21 mouse cellular contexts compared by ENCODE assay signal in genomic region chrX:164258662-164259061, GRCm38 (mm10). TPM values are rescaled to one million over a fixed set of nuclear protein-coding genes. Genes with fewer than 3 reads are reported as not detected.
DNase-seq lines count a peak whose midpoint lies in the region; ATAC-seq and TF ChIP-seq lines count a peak whose summit lies in the region.
"Had no signal": no experiment of that assay in that cellular context is flagged by ENCODE, and none has a peak within 500 bp of the region (broad histone marks: within the 10 kb centered on the region; RNA-seq: fewer than 3 reads in every experiment).

No protein-coding gene starts in this region.

- no peaks in the 10 kb centered on the region for H3K9me3 ChIP-seq in heart, embryonic 12.5 days (replicated peaks)
- H3K9me3 ChIP-seq in limb, embryonic 10.5 days (replicated peaks) = no peaks in the 10 kb centered on the region
- H3K9me3 ChIP-seq: embryonic facial prominence, embryonic 10.5 days; forebrain, embryonic 13.5 days; hindbrain, embryonic 15.5 days; liver, embryonic 12.5 days; neural tube, embryonic 13.5 days had no signal

- ATAC-seq in heart, embryonic 12.5 days (ENCODE audit: insufficient number of reproducible peaks, low FRiP score) = no peak
- ATAC-seq: activated CD4-positive, CD25-positive, alpha-beta regulatory T cell, adult 4 months; forebrain, embryonic 13.5 days; intestine, embryonic 16.5 days; liver, embryonic 12.5 days; Patski had no signal

- no peak overlapping the region for H3K9ac ChIP-seq in heart, embryonic 12.5 days
- H3K9ac ChIP-seq: forebrain, embryonic 13.5 days; hindbrain, embryonic 15.5 days; liver, embryonic 12.5 days; neural tube, embryonic 13.5 days had no signal

- H3K4me1 ChIP-seq in heart, embryonic 12.5 days (replicated peaks) = no peaks in the 10 kb centered on the region
- H3K4me1 ChIP-seq in spleen, adult 2 months (ENCODE audit: control insufficient read depth, insufficient read depth, insufficient read length) = no peaks in the 10 kb centered on the region; the same call in none of the 2 replicates
- no peaks in the 10 kb centered on the region for H3K4me1 ChIP-seq in limb, embryonic 10.5 days
- H3K4me1 ChIP-seq: embryonic facial prominence, embryonic 10.5 days; forebrain, embryonic 13.5 days; hindbrain, embryonic 15.5 days; liver, embryonic 12.5 days; neural tube, embryonic 13.5 days had no signal

- no peak for TF ChIP-seq CTCF in spleen, adult 2 months (IDR thresholded peaks at IDR 0.05; ENCODE audit: extremely low read depth, insufficient read depth, insufficient read length, insufficient replicate concordance)

- no peak for DNase-seq in heart, postnatal 10 days
- peak in 1 of 2 experiments; percentile 6 for DNase-seq in spleen, adult 2 months (ENCODE audit: low read depth in 1 of 2, low spot score in 2 of 2)
- DNase-seq in spleen, postnatal 10 days (ENCODE audit: low spot score in 2 of 2) = no peak
- no peak for DNase-seq in limb, embryonic 10.5 days (ENCODE audit: low spot score)
- no peak for DNase-seq in adrenal gland, adult 2 months
- DNase-seq in gastrocnemius, postnatal 14 days = no peak
- no peak for DNase-seq in kidney, adult 8-10 months
- DNase-seq: cerebellum, adult 11 months; cerebellum, postnatal 14 days; layer of hippocampus, postnatal 36 days; right cerebral cortex, postnatal 25 days; thymus, adult 18-20 months had no signal

- H3K4me2 ChIP-seq in heart, embryonic 12.5 days = 0 out of 2 replicates have a peak overlapping the region, but pooled peaks have one; percentile 50
- H3K4me2 ChIP-seq: forebrain, embryonic 13.5 days; hindbrain, embryonic 15.5 days; liver, embryonic 12.5 days; neural tube, embryonic 13.5 days had no signal

- no peak for TF ChIP-seq POLR2A in spleen, adult 2 months (IDR thresholded peaks at IDR 0.05; ENCODE audit: low read depth, low read length)

- WGBS in heart, embryonic 12.5 days = 64% methylated on average over 5 of the region's 5 CpGs
- WGBS in spleen, adult 2 months = 41% methylated on average over 5 of the region's 5 CpGs
- WGBS in limb, embryonic 10.5 days = 84% methylated on average over 5 of the region's 5 CpGs

- intact Hi-C loops in heart, postnatal 10 days (cut with DNase I) = no loop called here
- intact Hi-C loops in gastrocnemius, postnatal 14 days (cut with DNase I; ENCODE audit: low total_unique reads) = no loop called here

- H3K36me3 ChIP-seq in heart, embryonic 12.5 days = no peaks in the 10 kb centered on the region
- H3K36me3 ChIP-seq in spleen, adult 2 months (ENCODE audit: control insufficient read depth, insufficient read depth, low read length) = no peaks in the 10 kb centered on the region
- no peaks in the 10 kb centered on the region for H3K36me3 ChIP-seq in limb, embryonic 10.5 days
- H3K36me3 ChIP-seq: embryonic facial prominence, embryonic 10.5 days; hindbrain, embryonic 15.5 days; liver, embryonic 12.5 days; neural tube, embryonic 13.5 days had no signal

- peak overlapping the region; percentile 54 for H3K27ac ChIP-seq in heart, embryonic 12.5 days (ENCODE audit: poor library complexity, severe bottlenecking)
- peak overlapping the region; percentile 43; the same call in 1 of the 2 replicates for H3K27ac ChIP-seq in spleen, adult 2 months (ENCODE audit: insufficient read depth, low read length)
- H3K27ac ChIP-seq in limb, embryonic 10.5 days = peak overlapping the region; percentile 53; the same call in 1 of the 2 replicates
- H3K27ac ChIP-seq: embryonic facial prominence, embryonic 10.5 days; forebrain, embryonic 13.5 days; hindbrain, embryonic 15.5 days; liver, embryonic 12.5 days; neural tube, embryonic 13.5 days had no signal

- H3K4me3 ChIP-seq in heart, embryonic 12.5 days = no peak overlapping the region
- H3K4me3 ChIP-seq in spleen, adult 2 months (ENCODE audit: extremely low read depth, insufficient read depth, insufficient read length) = no peak overlapping the region
- no peak overlapping the region for H3K4me3 ChIP-seq in limb, embryonic 10.5 days
- H3K4me3 ChIP-seq: embryonic facial prominence, embryonic 10.5 days; forebrain, embryonic 13.5 days; hindbrain, embryonic 15.5 days; liver, embryonic 12.5 days; neural tube, embryonic 13.5 days had no signal

- H3K27me3 ChIP-seq in heart, embryonic 12.5 days (replicated peaks) = no peaks in the 10 kb centered on the region
- no peaks in the 10 kb centered on the region for H3K27me3 ChIP-seq in spleen, adult 2 months (ENCODE audit: control insufficient read depth, insufficient read depth, low read length)
- H3K27me3 ChIP-seq in limb, embryonic 10.5 days (ENCODE audit: low read depth, poor library complexity, severe bottlenecking) = peaks cover 99% of the 10 kb centered on the region
- H3K27me3 ChIP-seq: forebrain, embryonic 13.5 days; hindbrain, embryonic 15.5 days had no signal

RNA-seq across cellular contexts. Expression of gene Bmx, which starts 0.7 kb away (rescaled TPM):
- 8.7 and 8.8 TPM in 2 replicates for polyA plus RNA-seq in heart, embryonic 12.5 days (2016; fragmentation: Nextera tagmentation; extraction: Ambion mirVana)
- total RNA-seq in heart, postnatal 10 days (2021) = 1 to 10 TPM; 3.0 to 3.3 TPM
- 0.09 TPM in 2 replicates for polyA plus RNA-seq in spleen, adult 2 months (2012; rRNA removed)
- 0.28 and 0.39 TPM in 2 replicates for polyA plus RNA-seq in limb, embryonic 10.5 days (2016; fragmentation: Nextera tagmentation; extraction: Ambion mirVana)
- under 1 TPM; 0.17 to 0.66 TPM for total RNA-seq in adrenal gland, adult 2 months (2021)
- 0.03 TPM in 1 of 2 replicates, not detected in the other for polyA plus RNA-seq in adrenal gland, adult 2 months (2012; rRNA removed)
- total RNA-seq in gastrocnemius, postnatal 14 days (2021) = under 1 TPM; 0.44 to 0.86 TPM
- polyA plus RNA-seq: activated CD4-positive, CD25-positive, alpha-beta regulatory T cell, adult 4 months; Patski had no signal

RNA-seq across cellular contexts. Expression of gene Pir, which starts 10.5 kb away (rescaled TPM):
- polyA plus RNA-seq in heart, embryonic 12.5 days (2016; fragmentation: Nextera tagmentation; extraction: Ambion mirVana) = 9.2 and 9.9 TPM in 2 replicates
- 1 to 10 TPM; 2.5 to 5.3 TPM for total RNA-seq in heart, postnatal 10 days (2021)
- 0.97 and 0.99 TPM in 2 replicates for polyA plus RNA-seq in spleen, adult 2 months (2012; rRNA removed)
- polyA plus RNA-seq in limb, embryonic 10.5 days (2016; fragmentation: Nextera tagmentation; extraction: Ambion mirVana) = 8.1 and 9.5 TPM in 2 replicates
- total RNA-seq in adrenal gland, adult 2 months (2021) = 1 to 10 TPM; 5.6 to 6.9 TPM
- 1.9 and 2.2 TPM in 2 replicates for polyA plus RNA-seq in adrenal gland, adult 2 months (2012; rRNA removed)
- total RNA-seq in gastrocnemius, postnatal 14 days (2021) = 1 to 10 TPM; 1.0 to 2.5 TPM
- polyA plus RNA-seq: activated CD4-positive, CD25-positive, alpha-beta regulatory T cell, adult 4 months; Patski had no signal
